Mouse (Mus musculus): Measurements from ENCODE around the gene Sec61a2.

Gene Sec61a2

GRCm38 (mm10) chr2:5894843-5895570, at the start of gene Sec61a2:
Sec61a2 (minus strand) TSS chr2:5895432.
- peak; percentile 91 for DNase-seq

- DNase-seq = no peak
Observed at GRCm38 (mm10) chr2:5943071-5943470, 47.8 kb upstream of the Sec61a2 start.

- DNase-seq = peak; percentile 56
Observed at GRCm38 (mm10) chr2:5942416-5943032, 47.3 kb upstream of the Sec61a2 start, which contains the start of gene Dhtkd1. Dhtkd1 (minus strand) TSS chr2:5942792.

- no peak for DNase-seq
Observed at GRCm38 (mm10) chr2:5941861-5942415, 46.7 kb upstream of the Sec61a2 start.

GRCm38 (mm10) chr2:5940936-5941335, 45.7 kb upstream of the Sec61a2 start:
- DNase-seq = no peak

- no peak for DNase-seq
Observed at GRCm38 (mm10) chr2:5939911-5940310, 44.7 kb upstream of the Sec61a2 start.

DNA sequence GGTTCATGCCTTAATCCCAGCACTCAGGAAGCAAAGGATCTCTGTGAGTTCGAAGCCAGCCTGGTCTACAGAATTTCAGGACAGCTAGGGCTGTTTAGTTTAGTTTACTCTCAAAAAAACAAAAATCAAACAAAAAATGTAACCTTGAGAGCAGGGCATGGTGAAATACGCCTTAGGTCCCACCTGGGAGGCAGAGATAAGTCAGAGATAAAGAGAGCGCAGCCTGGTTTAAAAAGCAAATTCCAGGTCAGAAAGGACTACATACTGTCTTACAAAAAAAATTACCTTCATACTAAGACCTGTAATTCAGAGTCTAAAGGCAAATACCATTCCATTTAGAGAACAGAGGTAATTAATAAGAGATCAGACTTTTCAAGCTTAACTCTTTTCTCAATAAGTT, 44.1 kb upstream of the Sec61a2 start:
- DNase-seq = no peak

DNA sequence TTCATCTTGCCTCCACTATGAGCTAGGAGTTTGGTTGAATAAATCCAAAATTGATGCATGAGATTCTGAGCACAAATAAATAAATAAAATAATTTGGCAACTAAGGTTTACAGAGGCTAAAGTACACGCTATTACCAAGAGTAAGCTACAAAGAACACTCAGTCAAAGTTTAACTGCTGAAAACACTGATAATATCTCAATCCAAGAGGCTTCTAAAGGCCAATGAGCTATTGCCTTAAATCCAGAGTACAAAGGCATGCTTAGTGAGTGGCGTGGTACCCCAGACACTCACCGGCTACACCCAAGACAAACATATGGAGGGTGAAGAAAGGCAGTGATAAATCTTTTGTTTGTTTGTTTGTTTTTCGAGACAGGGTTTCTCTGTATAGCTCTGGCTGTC, 41.3 kb upstream of the Sec61a2 start:
- no peak for DNase-seq

- DNase-seq = no peak
Observed at GRCm38 (mm10) chr2:5936068-5936467, 40.8 kb upstream of the Sec61a2 start.

GRCm38 (mm10) chr2:5934936-5935335, 39.7 kb upstream of the Sec61a2 start:
- no peak for DNase-seq

DNA sequence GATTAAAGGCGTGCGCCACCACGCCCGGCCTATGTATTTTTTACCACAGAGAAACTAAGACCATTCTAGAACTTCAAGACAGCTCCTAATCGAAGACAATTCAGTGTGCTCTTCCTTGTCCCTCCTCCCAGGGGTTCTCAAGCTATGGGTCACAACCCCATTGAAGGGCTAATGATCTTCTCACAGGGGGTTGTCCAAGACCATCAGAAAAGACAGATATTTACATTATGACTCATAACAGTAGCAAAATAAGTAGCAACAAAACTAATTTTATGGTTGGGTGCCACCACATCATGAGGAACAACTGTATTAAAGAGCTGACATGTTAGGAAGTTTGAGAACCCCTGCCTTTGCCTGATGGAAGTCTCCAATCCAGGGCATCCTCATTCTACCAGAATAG, 36.7 kb upstream of the Sec61a2 start:
- DNase-seq = no peak

- no peak for DNase-seq
Observed at GRCm38 (mm10) chr2:5930291-5931054, 35.2 kb upstream of the Sec61a2 start.

DNA sequence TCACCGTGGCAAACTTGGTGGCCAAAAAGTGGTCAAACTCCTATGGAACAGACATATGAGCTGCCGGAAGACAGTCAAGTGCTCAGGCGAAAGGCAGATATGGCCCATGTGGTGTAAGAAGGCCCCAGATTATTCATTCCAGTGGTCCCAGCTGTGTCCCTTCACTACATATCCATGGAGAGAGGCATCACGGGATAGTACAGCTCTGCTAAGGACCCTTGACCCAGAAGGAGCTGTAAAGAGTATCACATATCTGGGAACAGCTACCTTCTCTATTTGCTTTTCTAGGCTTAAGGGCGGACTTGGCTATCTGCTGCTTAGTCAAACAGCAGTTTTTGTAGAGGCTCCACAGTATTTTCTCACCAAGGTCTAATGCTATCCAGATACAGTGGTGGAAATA, 34.6 kb upstream of the Sec61a2 start:
- no peak for DNase-seq

DNA sequence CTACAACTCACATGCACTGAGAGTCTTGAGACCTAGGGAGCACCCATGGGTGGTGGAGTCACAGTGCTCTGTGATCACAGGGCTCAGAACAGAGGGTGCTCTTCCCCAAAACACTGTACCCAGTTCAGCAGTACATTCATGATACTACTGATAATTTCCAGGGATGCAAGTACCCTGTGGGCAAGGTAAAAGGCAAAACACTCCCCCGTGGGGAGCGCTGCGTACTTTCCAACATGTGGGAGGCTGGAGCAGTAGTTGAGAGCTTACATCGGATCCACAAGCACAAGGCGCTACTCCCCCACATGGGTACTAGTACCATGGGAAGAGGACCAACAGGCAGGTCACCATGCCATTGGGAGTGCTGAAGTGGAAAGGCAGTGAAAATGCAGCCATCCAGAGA, 32.2 kb upstream of the Sec61a2 start:
- no peak for DNase-seq

GRCm38 (mm10) chr2:5923786-5924185, 28.6 kb upstream of the Sec61a2 start:
- no peak for DNase-seq

GRCm38 (mm10) chr2:5922823-5923222, 27.6 kb upstream of the Sec61a2 start:
- no peak for DNase-seq

DNA sequence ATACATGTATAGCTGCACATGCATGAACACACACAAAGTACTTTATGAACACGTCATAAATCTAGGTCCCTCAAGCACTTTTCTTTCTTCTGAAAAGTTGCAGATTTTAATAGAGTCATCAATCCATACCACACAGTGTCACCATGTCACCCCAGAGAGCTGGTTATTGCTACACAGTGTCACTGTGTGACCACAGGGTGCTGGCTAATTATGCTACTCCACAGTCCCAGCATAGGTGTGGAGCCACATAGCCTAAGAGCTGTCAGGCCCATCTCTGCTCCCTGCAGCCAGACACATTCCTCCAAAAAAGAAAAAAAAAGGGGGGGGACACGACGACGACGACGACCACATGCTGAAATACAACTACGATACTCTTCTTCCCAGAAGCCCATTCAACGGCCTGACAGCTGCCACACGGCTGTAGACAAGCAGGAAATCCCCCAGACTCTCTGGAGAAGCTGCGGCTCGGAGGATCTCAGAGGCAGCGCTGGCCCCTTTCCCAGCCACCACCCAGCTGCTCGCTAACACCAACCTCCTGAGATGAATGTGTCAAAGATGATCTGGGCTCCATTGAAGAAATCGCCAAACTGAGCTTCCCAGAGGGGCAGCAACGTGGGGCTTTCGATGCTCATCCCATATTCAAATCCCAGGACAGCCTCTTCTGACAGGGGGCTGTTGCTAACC, 16.2 kb upstream of the Sec61a2 start:
- no peak for DNase-seq

DNA sequence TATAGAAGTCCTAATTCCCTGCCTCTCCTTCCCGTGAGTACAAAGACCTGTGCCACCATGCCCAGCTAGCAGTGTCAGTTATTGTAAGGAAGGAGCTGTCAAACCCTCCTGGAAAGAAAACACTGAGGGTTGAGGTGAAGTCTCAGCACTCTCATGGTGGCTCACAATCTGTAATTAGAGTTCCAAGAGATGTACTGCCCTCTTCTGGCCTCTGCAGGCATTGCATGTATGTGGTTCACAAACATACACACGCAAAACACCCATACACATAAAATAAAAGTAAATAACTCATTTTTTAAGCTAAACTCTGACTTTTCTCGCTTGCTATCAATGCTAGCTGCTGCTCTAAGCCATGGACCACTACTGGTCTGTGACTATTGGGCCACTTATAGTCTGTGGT, 11.4 kb upstream of the Sec61a2 start:
- peak; percentile 74 for DNase-seq

GRCm38 (mm10) chr2:5906092-5906491, 10.9 kb upstream of the Sec61a2 start:
- no peak for DNase-seq

GRCm38 (mm10) chr2:5900145-5900544, 4.9 kb upstream of the Sec61a2 start:
- peak; percentile 61 for DNase-seq

- DNase-seq = no peak
Observed at GRCm38 (mm10) chr2:5894296-5894695, 936 bp downstream of the Sec61a2 start.

DNA sequence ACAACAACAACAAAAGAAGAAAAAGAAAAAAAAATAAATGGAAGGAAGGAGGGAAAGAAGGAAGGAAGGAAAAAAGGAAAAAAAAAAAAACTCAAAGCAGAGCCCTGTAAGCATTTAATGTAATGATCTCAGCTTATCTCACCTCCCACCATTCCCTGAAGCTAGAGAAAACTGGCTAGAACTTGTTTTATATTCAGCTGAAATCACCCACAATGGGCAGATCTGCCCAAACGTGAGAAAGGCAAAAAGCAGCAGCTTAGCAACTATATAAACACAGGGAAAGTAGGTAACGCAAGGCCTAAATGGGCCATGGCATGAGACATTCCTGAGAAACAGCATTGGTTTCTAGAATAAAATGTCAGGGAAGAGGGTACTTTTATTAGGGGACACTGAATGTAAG, 5.8 kb downstream of the Sec61a2 start:
- DNase-seq = no peak

- DNase-seq = no peak
Observed at GRCm38 (mm10) chr2:5888865-5889264, 6.4 kb downstream of the Sec61a2 start.
